Mouse (Mus musculus): ENCODE data around the gene 1810049J17Rik.

1810049J17Rik gene

GRCm38 (mm10) chr15:12346916-12347315, 25.2 kb upstream of the 1810049J17Rik start:
- no peak for DNase-seq

GRCm38 (mm10) chr15:12341401-12341758, 19.7 kb upstream of the 1810049J17Rik start:
- DNase-seq = no peak

GRCm38 (mm10) chr15:12340536-12341400, 19.1 kb upstream of the 1810049J17Rik start:
- DNase-seq = no peak

GRCm38 (mm10) chr15:12337779-12338137, 16.1 kb upstream of the 1810049J17Rik start:
- DNase-seq = no peak

GRCm38 (mm10) chr15:12337030-12337778, 15.5 kb upstream of the 1810049J17Rik start:
- DNase-seq = no peak

- no peak for DNase-seq
Measured at GRCm38 (mm10) chr15:12334381-12334780, 12.7 kb upstream of the 1810049J17Rik start.

- DNase-seq = no peak
Measured at GRCm38 (mm10) chr15:12331300-12331699, 9.6 kb upstream of the 1810049J17Rik start.

- no peak for DNase-seq
Measured at GRCm38 (mm10) chr15:12330892-12331291, 9.2 kb upstream of the 1810049J17Rik start.

GRCm38 (mm10) chr15:12330389-12330788, 8.7 kb upstream of the 1810049J17Rik start:
- DNase-seq = no peak

GRCm38 (mm10) chr15:12324326-12324725, 2.6 kb upstream of the 1810049J17Rik start:
- no peak for DNase-seq

- no peak for DNase-seq
Measured at GRCm38 (mm10) chr15:12322676-12323402, 1.1 kb upstream of the 1810049J17Rik start.

GRCm38 (mm10) chr15:12321091-12321787, 460 bp downstream of the 1810049J17Rik start, which contains the start of gene Golph3:
Gene Golph3 (plus strand): TSS chr15:12321450.
- peak; percentile 99 for DNase-seq

- no peak for DNase-seq
Measured at GRCm38 (mm10) chr15:12320441-12321090, 1.1 kb downstream of the 1810049J17Rik start.

GRCm38 (mm10) chr15:12319889-12320288, 1.8 kb downstream of the 1810049J17Rik start:
- DNase-seq = no peak

GRCm38 (mm10) chr15:12318451-12318850, 3.2 kb downstream of the 1810049J17Rik start:
- no peak for DNase-seq

- DNase-seq = no peak
Measured at GRCm38 (mm10) chr15:12317290-12317689, 4.4 kb downstream of the 1810049J17Rik start.

- no peak for DNase-seq
Measured at GRCm38 (mm10) chr15:12315996-12316395, 5.7 kb downstream of the 1810049J17Rik start.

GRCm38 (mm10) chr15:12314584-12314983, 7.1 kb downstream of the 1810049J17Rik start:
- no peak for DNase-seq

- DNase-seq = no peak
Measured at GRCm38 (mm10) chr15:12313255-12313654, 8.4 kb downstream of the 1810049J17Rik start.

- DNase-seq = no peak
Measured at GRCm38 (mm10) chr15:12311465-12311864, 10.2 kb downstream of the 1810049J17Rik start.

- DNase-seq = no peak
Measured at GRCm38 (mm10) chr15:12310676-12311075, 11.0 kb downstream of the 1810049J17Rik start.

GRCm38 (mm10) chr15:12308539-12308938, 13.2 kb downstream of the 1810049J17Rik start:
- DNase-seq = no peak
